Mouse (Mus musculus) subcutaneous adipose tissue, adult 2 months (tissue): ENCODE data around the gene Gpr61. TPM values are rescaled to one million over a fixed set of nuclear protein-coding genes. Genes with fewer than 3 reads are reported as not detected.

Source experiments
- polyA plus RNA-seq: library from polyadenylated mRNA; depleted of rRNA; stranded (reverse); fragments of >200 nt; gene quantifications from 2 replicates; pipeline ENCODE4 v1.2.3, GENCODE M21; 2012; ENCODE audit warnings: low replicate concordance; rRNA removed

Gene Gpr61
- polyA plus RNA-seq, result not detected in 2 replicates

GRCm38 (mm10) chr3:108154656-108155055, at the start of gene Gpr61:
Gpr61 (minus strand) TSS chr3:108154882.

DNA sequence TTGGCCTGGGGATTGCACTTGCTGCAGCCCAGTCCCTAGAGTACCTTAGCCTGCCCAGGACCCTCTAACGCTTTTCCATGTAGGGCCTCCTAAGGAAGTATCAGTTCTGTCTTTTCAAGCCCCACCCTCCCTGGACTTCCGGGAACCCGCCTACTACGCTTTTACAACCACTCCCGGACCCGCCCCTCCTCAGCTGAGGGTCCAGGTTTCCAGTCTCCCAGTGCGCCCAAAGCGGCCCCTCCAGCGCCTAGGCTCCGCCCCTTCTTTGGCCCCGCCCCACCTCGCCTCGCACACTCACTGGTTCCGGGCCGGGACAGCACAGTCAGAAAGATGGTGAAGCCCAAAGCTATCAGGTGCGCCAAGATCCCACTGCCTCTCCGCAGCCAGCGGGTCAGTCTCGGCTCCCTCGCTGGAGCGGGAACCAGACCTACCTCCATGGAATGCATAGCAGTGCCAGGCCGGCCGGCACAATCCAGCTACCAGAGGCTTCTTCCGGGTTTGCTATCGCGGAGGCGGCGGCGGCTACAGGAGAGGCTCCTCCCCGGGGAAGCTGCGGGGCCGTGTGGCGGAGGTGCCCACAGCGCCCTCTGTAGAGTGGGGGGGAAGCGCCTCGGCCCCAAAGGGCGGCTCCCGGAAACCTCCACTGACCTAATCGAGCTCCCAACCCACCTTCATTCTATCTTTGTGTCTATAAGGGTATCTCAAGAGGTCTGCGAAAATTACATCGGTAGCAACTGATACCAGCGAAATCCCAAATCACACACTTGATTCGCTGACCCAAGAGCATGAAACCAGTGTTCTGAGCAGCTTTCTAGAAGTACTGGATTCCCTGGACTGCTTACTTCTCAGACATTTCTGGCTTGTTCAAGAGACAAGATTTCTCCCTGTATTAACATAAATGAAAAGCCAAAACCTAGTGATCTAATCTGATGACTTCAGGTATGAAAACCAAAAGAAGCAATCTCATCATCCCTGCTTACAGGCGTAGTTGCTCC, 45.9 kb upstream of the Gpr61 start, which contains the start of gene Cyb561d1:
Cyb561d1 (minus strand) TSS at position 884 of the 995 bp plus-strand sequence.

DNA sequence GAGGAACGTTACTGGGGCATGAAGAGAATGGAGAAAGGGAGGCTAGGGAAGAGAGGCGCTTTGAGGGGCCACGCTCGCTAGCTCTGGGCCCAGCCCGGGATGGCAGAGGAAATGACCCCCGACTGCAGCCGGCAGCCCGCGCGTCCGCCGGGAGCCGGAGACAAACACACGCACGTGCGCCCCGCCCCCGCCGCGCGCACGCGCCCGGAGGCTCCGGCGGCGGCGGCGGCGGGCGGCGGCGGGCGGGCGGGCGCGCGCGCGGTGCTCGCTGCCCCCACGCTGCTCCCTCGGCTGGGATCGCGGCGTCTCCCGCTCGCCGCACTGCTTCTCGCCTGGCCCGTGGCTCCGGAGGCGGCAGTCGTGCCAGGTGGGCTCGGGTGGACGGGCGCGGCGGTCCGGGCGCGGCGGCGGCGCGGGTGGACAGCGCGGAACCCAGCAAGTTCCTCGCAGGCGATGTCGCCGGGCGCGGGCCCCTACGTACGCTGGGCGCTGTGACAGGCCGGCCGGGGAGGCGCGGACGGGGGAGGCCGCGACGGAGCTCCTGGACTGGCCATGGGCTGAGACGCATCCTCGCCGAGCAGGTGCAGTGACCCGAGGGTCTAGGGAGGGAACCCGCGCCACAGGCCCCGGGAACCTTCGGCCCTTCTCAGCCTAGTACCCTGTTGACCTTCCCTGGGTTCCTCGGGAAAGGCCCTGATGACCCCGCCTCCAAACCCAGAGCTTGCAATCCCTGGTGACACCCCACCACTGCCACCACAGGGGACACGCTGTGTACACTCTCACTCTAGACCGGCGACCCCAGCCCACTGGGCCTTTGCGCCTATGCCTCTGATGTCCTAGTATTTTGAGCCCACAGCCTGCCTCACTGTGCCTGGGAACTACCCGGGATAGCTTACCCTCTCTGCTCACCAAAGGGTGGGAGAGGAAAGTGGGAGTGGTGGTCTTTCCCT, 31.7 kb upstream of the Gpr61 start, which contains the start of gene Amigo1:
Amigo1 (plus strand) TSS at position 238 of the 950 bp plus-strand sequence.

GRCm38 (mm10) chr3:108145534-108146445, 8.9 kb downstream of the Gpr61 start, which contains the start of gene Gnai3:
Gnai3 (minus strand) TSS chr3:108146146.

Other genes with a start within 250 kb of the Gpr61 start
- 17.0 and 213 TPM in 2 replicates for gene Gstm7, start 223.1 kb downstream of the Gpr61 start, polyA plus RNA-seq
- gene Gstm6, start 211.1 kb downstream of the Gpr61 start, polyA plus RNA-seq, result 2.5 and 5.5 TPM in 2 replicates
- gene Gstm3, start 185.6 kb downstream of the Gpr61 start, polyA plus RNA-seq, result not detected in 2 replicates
- gene Gstm2, start 168.4 kb downstream of the Gpr61 start, polyA plus RNA-seq, result 306 and 436 TPM in 2 replicates
- gene Gstm1, start 136.9 kb downstream of the Gpr61 start, polyA plus RNA-seq, result 822 and 1,255 TPM in 2 replicates
- 28.3 and 47.0 TPM in 2 replicates for gene Gstm4, start 110.0 kb downstream of the Gpr61 start, polyA plus RNA-seq
- 82.8 and 163 TPM in 2 replicates for gene Ampd2, start 68.2 kb downstream of the Gpr61 start, polyA plus RNA-seq
- 0.16 and 0.91 TPM in 2 replicates for gene Gnat2, start 62.1 kb downstream of the Gpr61 start, polyA plus RNA-seq
- gene Gnai3, start 8.7 kb downstream of the Gpr61 start, polyA plus RNA-seq, result 24.6 and 33.8 TPM in 2 replicates
- 9.1 and 22.1 TPM in 2 replicates for gene Amigo1, start 31.5 kb upstream of the Gpr61 start, polyA plus RNA-seq
- gene Cyb561d1, start 46.3 kb upstream of the Gpr61 start, polyA plus RNA-seq, result 6.8 and 8.5 TPM in 2 replicates
- gene Atxn7l2, start 56.1 kb upstream of the Gpr61 start, polyA plus RNA-seq, result 4.9 and 18.9 TPM in 2 replicates
- gene Sypl2, start 71.8 kb upstream of the Gpr61 start, polyA plus RNA-seq, result 0.20 and 0.55 TPM in 2 replicates
- gene Psma5, start 102.0 kb upstream of the Gpr61 start, polyA plus RNA-seq, result 69.4 and 79.0 TPM in 2 replicates
- gene Sort1, start 129.2 kb upstream of the Gpr61 start, polyA plus RNA-seq, result 95.9 and 169 TPM in 2 replicates
- not detected in 2 replicates for gene Mybphl, start 210.0 kb upstream of the Gpr61 start, polyA plus RNA-seq
- gene Psrc1, start 229.0 kb upstream of the Gpr61 start, polyA plus RNA-seq, result 1.1 and 5.4 TPM in 2 replicates